Mouse (Mus musculus): Measurements from ENCODE around the gene Fggy. TPM values are rescaled to one million over a fixed set of nuclear protein-coding genes. Genes with fewer than 3 reads are reported as not detected.

Gene Fggy
- total RNA-seq (2021), result 10 to 100 TPM; 37.6 to 72.7 TPM
- long read RNA-seq, experiment 1, transcript Fggy-202 (16 exons, 1,891 nt), result major isoform, 23 of 35 reads
- long read RNA-seq, experiment 1, partial matches to known transcripts, result 3 of 35 reads
- long read RNA-seq, experiment 1, other reads (novel, unspliced or antisense), result 9 of 35 reads
- long read RNA-seq, experiment 2, transcript Fggy-202 (16 exons, 1,891 nt), result major isoform, 117 of 172 reads
- long read RNA-seq, experiment 2, partial matches to known transcripts, result 9 of 172 reads
- long read RNA-seq, experiment 2, other reads (novel, unspliced or antisense), result 45 of 172 reads

DNA sequence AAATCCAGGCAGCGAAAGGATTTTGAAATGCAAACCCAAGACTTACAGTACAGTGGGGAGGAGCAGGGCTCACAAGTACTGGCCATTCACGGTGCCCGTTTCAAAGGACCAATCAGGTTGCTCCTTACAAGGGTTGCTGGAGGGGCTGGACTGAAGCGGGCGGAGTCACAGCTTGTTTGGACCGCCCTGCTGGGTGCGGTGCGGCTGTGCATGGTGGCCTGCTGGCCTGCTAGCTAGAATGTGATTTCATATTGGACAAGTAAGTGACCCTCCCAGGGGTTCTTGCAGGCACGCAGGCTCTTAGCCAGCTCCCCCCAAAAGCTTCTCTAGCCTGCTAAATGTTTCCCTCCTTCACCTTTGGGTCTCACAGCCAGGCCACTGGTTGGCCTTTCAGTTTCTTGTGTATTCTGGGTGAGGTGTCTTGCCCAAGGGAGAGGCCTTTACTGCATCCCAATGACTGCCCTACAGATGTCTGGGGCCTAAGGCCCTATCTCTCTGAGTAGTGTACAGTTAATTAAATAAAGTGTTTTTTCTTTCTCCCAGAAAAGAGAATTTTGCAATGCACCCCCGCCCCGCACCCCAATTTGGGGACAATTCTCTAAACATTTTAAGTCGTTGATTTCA lies at the start of gene Fggy:
Gene Fggy (plus strand): TSS at position 175 of the 624 bp plus-strand sequence.
- peak; percentile 97 for DNase-seq (ENCODE audit: low spot score in 2 of 2)

DNA sequence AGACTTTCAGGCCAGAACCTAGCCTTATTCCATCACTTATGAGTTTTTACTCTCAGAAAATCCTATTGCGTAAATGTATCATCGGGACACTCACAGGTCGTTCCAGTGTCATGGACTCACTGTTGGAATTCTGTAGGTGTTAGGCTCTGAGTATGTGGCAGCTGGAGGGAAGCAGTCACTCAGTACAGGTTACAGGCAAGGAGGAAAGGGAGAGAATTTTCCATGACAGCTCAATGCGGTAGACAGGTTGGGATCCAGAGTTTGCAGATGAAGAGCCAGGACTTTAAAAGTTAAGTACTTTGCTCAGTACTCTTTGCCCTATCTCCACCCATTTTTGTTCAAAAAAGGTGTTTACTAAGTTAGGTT lies 49.4 kb upstream of the Fggy start:
- DNase-seq (ENCODE audit: low spot score in 2 of 2), result no peak

DNA sequence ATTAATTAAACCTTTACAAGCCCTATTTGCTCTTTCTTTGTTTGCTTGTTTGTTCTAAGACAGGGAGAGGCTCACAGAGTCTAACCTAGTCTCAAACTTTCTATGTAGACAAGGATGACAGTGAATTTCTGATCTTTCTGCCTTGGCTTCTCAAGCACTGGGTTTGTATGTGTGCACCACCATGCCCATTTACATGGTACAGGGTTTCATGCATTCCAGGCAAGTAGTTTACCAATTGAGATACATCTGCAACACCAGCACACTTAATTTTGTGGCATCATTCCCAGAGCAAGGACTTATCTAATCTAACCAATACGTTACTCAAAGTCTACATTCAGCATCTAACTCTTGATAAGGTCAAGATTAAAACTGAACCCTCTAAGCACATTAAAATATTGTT lies 38.9 kb upstream of the Fggy start:
- no peak for DNase-seq (ENCODE audit: low spot score in 2 of 2)

DNA sequence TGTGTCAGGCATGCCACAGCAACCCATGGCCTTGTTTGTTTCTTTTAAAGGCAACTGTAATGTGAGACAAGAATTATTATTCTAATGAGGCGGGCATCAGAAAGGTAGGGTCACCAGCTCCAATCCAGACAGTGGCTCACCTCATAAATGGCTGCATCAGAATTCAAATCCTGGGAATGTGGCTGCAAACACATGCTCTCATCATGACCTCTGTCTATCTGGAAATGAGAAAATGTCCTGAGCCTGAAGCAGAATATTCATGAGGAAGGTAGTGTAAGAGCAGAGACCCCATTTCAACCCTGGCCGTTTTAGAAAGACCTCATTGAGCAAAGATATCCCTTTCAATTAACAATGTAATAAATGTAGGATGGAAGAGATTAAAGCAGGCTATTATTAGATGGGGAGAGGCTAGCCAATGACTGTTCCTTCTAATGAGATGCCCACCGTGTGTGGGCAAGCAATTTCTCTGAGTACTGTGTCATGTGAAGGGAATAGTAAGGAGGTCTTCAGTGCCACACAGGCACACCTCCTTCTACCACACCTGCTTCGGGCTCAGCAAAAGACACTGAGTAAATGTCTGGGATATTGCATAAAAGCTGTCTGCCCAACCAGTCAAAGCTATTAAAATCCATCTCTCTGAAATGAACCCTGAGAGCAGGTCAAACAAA lies 37.2 kb upstream of the Fggy start:
- no peak for DNase-seq (ENCODE audit: low spot score in 2 of 2)

DNA sequence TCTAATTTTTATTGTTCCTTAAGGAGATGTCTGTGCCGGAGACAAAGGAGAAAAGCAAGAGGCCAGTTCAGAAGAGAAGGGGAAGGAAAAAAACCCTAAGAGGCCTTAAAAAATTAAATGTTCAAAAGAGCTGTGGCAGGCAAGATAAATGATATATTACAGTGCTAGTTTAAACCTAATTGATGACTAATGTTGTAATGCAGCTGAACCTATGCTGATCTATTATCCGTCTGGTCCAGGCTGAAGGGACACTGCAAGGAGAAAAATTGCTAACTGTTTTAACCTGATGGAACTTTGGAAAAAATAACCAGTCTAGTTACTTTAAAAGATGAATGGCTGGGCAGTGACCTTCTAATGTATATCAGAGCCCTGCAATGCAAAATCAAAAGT lies 36.7 kb upstream of the Fggy start:
- no peak for DNase-seq (ENCODE audit: low spot score in 2 of 2)

DNA sequence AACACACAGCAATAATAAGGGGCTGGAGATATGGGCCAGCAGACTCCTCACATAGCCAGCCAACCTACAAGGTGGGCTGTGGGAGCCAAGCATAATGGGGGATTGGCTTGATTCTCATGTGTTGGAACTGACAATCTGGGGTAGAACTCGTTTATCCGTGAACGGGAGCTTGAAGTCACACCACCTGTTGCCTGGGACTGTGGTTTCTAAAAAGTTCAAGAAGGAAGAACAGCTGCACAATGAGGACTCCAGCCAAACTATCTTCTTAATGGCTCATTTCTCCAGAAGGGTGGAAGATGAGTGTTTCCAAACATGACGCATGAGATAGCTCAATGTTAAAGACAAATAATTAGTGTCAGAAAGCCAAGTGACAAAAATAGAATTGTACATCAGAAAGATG lies 30.7 kb upstream of the Fggy start:
- no peak for DNase-seq (ENCODE audit: low spot score in 2 of 2)

DNA sequence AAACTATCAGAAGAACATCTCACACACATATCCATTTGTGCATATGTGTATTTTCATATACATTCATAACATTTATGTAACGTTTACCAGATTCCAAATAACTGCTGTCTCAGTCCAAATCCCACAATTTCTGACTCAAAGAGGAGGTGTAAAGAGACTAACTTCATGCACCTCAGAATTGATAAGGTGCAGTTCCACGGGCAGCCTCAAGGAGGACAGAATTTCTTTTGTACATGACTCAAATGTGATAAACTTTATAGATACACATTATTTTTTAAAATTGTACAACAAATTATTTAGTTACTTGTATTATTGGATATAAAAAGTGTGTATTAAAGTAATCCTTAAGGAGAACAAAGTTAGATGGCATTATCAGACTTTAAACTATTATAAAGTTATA lies 26.6 kb upstream of the Fggy start:
- DNase-seq (ENCODE audit: low spot score in 2 of 2), result no peak

DNA sequence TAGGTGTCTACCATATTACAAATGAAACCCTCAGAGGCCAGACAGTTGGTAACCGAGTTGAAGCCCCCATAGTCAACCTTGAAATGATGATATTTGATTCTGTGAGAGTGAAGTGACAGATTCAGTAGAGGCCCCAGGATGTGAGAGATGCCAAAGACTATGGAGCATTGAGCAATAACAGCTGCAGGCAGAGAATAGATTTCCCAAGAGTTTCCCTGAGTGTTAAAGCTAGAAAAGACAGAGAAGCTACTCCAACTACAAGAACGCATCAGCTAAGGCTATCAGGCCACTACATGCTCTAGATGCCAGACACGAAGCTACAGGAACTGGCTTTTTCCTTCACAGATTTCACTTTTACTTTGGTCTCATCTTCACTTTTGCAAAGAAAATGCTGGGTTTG lies 23.4 kb upstream of the Fggy start:
- DNase-seq (ENCODE audit: low spot score in 2 of 2), result no peak

DNA sequence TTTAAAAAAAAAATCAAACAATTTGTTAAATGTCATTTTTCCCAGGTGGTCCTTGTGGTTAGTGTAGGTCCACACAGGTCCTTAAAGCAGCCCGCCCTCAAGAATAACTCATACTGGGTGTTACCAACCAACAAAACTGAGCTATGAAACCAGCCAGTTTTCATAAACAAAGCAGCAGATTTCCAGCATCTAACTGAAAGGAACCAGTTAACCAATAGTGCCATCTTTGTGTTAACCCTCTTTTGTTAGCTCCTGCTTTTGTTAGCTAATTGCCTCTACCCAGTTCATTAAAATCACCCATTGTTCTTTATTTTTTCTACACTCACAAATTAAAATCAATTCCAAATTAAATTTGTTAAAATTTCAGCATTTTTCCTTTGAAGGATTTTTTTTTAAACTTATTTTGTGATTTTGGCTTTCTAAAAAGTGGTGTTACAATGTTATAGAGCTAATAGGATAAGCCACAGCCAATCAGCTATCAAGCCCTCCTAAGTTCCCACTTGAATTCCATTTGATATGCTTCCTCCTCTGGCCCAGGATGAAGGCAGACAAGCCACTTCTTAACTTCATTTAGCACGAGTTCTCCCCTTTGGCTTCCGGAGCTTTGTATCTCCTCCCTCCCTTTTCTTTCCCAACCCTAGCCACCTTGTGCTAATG lies 15.8 kb upstream of the Fggy start:
- DNase-seq (ENCODE audit: low spot score in 2 of 2), result no peak

DNA sequence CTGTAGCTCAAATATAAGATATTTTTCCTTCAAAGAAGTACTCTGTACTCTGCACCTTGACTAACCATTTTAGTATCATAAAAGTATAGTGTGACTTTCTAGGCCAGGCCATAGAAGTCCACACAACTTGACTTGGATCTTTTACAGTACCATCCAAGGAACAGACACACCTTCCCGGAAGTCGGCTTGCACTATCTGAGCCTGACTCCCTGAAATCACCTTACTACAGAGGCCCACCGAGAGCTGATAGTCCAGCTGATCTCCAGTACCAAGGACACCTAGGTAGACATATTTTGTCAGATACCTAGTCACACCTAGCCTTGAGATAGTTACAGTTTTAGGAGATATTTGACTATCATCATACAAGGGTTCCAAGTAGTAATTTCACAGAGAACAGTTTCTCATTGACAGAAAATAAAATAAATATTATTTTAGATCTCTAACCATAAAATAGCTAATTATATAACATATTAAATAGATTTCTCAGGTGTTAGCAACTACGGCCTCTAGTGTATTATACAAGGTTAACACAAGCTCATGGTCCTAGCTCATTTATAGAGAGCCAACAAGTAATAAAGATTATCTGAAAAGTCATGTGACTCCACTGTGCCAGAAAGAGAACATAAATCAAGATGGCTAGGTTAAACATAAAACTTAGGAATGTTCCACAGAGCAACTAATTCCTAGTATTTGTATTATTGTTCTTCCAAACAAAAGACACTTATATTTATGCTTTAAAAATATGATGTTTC lies 15.1 kb upstream of the Fggy start:
- no peak for DNase-seq (ENCODE audit: low spot score in 2 of 2)

DNA sequence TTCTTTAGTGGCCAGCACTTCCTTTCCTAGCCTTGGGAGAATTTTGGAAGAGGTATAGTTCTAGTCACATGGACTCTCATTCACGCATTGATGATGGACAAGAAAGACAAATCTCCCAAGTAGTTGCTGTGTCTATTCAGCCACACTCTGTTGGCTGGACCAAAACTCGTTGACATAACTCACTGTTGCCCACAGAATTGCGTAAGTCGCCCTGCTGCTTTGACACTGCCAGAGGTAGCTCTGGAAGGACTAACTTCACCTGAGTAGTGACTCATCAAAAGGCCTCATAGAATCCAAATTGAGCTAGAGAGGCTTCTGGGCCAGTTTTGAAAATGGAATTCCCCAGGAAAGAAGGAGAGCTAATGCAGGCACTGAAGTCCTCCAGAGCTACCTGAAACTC lies 13.8 kb upstream of the Fggy start:
- no peak for DNase-seq (ENCODE audit: low spot score in 2 of 2)

DNA sequence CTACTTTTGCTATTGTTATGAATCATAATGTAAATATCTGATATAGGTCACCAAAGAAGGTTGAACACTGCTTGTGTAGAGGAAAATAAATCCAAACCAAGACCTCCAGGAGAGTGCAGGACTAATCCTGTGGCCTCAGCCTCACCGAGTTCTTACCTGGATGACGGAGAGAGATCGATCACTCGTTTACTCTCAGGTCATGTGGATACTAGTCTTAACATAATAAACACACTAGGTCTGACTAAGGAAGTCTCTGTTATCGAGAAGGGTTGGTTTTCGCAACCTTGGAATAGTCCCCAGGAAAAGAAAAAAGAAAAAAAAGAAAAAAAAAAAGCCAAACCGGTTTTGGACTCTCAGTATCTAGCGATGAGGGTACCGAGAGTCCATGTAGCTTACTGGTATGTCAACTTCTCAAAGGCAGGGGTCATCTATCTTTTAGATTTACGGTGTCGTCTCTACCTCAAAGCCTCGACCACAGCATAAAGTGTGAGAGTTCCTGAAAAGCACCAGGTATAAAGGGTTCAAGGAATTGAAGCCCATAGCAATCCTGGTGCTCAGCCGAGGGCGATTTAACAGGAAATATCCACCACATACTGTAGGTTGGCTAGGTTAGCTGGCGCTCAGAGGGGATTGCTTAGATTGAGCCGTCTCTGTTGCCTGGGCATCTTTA lies 509 bp upstream of the Fggy start:
- no peak for DNase-seq (ENCODE audit: low spot score in 2 of 2)

DNA sequence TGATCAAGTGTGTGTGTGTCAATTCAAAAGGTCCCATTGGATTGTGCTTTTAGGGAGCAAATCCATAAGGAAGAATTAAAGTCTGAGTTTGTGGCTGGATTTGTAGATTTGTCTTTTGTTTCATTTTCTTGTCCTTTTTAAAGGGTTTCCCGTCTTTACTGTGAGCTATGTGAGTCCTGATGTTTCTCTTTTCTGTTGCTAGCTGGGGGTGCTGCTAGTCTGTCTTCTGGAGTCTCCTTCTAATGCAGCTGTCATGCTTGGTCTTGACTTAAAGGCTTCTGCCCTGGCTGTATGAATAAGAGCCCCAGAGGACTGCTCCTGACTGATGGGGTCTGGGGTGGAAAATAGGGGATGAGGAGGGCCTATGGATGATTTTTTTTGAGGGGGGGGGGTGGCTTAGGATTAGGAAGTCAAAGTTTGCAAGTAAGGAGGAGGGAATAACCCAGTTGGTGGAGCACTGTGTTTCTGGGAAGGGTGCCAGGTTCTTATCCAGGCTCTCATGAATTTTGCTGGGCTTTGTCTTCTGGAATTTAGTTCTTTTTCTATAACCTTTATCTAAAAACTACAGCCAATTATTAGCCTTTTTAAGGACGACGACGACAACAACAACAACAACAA lies 1.1 kb downstream of the Fggy start:
- DNase-seq (ENCODE audit: low spot score in 2 of 2), result peak in 1 of 2 experiments; percentile 27

DNA sequence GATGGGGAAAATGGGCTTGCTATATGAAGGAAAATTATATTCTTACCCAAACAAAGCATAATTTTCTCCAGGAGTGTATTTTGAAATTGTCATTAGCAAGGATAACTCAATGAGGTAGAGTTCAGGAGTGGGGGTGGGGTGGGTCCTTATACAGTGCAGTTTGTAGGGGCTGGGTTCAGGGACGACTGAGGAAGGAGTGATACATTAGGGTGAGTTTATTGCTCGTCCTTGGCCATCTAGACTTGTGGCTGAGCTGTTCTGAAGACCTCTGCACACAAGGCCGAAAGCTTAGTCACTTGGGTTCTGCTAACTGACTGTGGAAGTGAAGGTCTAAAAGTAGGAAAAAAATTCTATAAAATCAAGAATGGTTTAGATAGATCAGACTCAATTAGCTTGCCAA lies 14.3 kb downstream of the Fggy start:
- DNase-seq (ENCODE audit: low spot score in 2 of 2), result peak in 1 of 2 experiments; percentile 26

DNA sequence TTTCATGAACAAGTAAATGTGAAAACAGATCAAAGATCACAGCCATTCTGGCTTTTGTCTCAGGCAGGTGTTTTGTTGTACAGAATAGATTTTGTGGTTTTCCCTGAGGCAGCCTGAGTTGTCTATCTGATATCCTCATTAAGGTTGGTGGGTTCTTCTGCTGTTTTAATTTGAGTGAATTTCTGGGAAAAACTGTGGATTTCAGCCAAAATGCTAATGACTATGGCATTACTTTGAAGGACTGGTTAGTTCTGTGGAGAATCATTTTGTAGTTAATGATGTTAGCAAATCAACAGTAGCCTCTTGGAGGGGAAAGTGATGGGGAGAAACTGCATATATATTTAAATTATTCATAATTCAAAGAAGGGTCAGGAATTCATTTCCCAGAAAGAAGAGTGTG lies 16.4 kb downstream of the Fggy start:
- no peak for DNase-seq (ENCODE audit: low spot score in 2 of 2)

DNA sequence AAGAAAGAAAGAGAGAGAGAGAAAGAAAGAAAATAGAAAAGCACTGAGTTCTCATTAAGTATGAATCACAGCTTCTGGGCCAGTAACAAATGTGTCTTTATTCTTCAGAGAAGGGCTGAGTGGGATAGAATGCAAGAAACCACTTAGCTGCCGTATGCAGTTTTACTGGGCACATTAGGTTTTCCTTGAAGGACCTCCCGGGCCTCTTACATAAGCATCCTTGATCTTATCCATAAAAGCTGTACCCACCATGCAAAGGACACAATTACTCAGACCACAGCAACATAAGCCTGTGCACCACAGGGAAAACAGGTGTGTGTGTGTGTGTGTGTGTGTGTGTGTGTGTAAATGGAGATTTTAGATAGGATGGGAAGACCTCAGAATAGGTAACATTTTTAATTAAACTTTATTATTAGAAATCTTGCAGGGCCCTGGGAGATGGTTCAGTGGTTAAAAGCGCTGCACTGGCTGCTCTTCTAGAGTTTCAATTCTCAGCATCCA lies 18.2 kb downstream of the Fggy start:
- no peak for DNase-seq (ENCODE audit: low spot score in 2 of 2)

DNA sequence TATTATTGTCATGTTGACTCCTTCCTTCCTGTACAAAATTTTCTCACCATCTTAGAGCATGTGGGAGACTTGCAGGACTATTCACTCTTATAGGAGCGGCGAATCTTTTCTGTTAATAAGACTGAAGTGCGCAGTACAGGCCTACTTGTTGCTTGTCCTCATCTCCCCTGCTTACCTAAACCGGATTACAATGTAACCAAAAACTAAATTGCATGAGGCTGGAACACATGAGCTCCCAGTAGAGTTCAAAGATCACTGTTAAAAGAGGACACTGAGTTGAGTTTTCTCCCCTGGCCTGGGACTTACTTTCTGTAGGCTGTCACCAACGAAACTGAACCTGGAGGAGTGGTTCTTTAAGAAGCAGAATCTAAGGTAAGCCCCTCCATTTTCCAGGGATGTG lies 21.9 kb downstream of the Fggy start:
- DNase-seq (ENCODE audit: low spot score in 2 of 2), result no peak

DNA sequence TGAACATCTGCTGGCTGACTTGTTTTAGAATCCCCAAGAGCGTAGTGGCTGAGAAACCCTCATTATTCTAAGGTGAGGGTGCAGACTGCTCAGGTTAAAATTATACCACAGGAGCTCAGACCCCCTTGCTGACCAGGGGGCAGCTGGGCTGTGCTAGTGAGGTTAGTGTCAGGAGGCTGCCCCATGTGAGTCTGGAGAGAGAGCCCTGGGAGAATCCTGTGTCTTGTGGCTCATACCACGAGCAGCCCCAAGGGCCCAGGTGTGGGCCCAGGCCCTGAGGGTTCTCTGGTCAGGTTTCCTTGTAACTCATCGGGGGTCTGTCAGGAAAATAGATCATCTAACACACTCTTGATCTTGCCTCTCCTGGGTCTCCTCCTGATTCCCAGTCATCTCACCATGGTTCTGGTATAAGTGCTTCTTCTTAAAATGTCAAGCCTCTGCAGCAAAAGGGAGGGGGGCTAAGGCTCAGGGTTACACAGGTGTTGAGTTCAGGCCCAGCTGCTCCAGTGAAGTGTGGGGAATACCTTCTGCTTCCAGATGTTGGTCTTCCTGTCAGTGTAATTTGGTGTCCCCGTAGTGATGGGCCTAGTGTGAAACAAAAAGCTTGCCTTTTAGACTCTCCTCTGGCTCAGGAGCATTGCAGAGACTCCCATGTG lies 26.9 kb downstream of the Fggy start:
- no peak for DNase-seq (ENCODE audit: low spot score in 2 of 2)

DNA sequence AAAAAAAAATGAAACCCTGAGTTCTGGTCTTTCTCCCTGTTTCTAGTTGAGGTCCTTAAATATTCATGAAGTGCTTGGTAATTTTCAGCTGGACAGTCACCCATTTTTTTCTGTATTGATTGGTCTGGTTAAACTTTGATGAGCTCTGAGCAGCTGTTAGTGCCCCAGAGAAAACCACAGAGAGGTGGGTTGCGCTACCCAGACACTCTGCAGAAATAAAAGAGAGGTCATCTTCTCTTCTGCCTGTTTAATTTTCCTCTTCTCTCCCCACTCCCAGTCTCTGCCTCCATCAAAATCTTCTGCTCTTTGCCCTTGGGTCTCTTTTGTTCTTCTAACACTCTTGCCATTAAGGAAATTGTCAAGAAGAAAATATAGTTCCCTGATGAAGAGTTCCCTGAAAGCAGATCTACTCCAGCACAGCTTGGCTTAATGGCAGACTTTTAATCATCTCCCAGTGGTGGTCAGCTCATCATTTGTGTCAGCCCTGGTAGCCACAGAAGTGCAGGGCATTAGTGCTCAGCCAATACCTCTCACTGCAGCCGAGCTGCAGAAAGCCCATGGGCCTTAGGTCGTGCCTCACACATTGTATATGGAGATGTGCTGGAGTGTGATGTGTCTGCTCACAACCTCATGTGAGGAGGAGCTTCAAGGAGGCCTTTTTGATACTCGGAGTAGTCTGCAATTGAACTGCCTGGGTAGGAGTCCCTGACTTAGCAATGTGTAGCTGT lies 29.1 kb downstream of the Fggy start:
- no peak for DNase-seq (ENCODE audit: low spot score in 2 of 2)
